Mouse (Mus musculus) G1E (cell line): ENCODE results near the gene Gucy2f. TPM values are rescaled to one million over a fixed set of nuclear protein-coding genes. Genes with fewer than 3 reads are reported as not detected.
A peak's percentile ranks its signal among the peaks of the same experiment; 100 is the strongest.
"Not testable (repeated sequence)": the region's sequence is repeated elsewhere in the genome, so short reads cannot be mapped to it uniquely, and the experiment has no call there.

Source experiments
- ATAC-seq: 2 replicates; pipeline ENCODE4 v1.8.0; 2016; ENCODE audit warnings: mild to moderate bottlenecking; ENCODE audit not compliant: insufficient number of reproducible peaks, poor library complexity, low FRiP score, severe bottlenecking; ENCODE audit errors: extremely low read depth
- DNase-seq: peaks from one replicate; pipeline ENCODE4 v3.0.0; 2012; ENCODE audit warnings: low spot score
- H3K27me3 ChIP-seq: 2 replicates; pipeline ENCODE4 v1.6.1; 2012; ENCODE audit warnings: mild to moderate bottlenecking, low read length, inconsistent platforms; ENCODE audit not compliant: insufficient read depth
- H3K36me3 ChIP-seq: replicated peaks from 2 replicates; pipeline ENCODE3; 2012; ENCODE audit warnings: mild to moderate bottlenecking, inconsistent platforms
- H3K4me1 ChIP-seq: 2 replicates; pipeline ENCODE4 v1.6.1; 2012; ENCODE audit warnings: low read depth, low read length, inconsistent platforms, mixed read lengths; ENCODE audit not compliant: insufficient read depth
- H3K4me3 ChIP-seq: 2 replicates; pipeline ENCODE4 v1.5.1; 2012; ENCODE audit warnings: low read depth, mild to moderate bottlenecking, inconsistent platforms, low read length, moderate library complexity, mixed read lengths
- H3K9me3 ChIP-seq: replicated peaks from 2 replicates; pipeline ENCODE4 v1.6.1; 2012; ENCODE audit warnings: inconsistent platforms
- CTCF ChIP-seq: IDR thresholded peaks from 2 replicates; pipeline ENCODE4 v1.5.1; 2012; ENCODE audit warnings: low read depth, low read length, inconsistent platforms, mixed read lengths
- GATA1 ChIP-seq: IDR thresholded peaks from 2 replicates; pipeline ENCODE4 v1.6.1; 2012; ENCODE audit warnings: borderline replicate concordance, low read length, inconsistent platforms, mixed read lengths
- GATA2 ChIP-seq: IDR thresholded peaks from 2 replicates; pipeline ENCODE4 v1.6.1; 2012; ENCODE audit warnings: low read depth, low read length, inconsistent platforms, borderline replicate concordance
- POLR2AphosphoS5 ChIP-seq: IDR thresholded peaks from 2 replicates; pipeline ENCODE4 v1.6.1; 2012; ENCODE audit warnings: low read depth, low read length, inconsistent platforms; ENCODE audit not compliant: insufficient replicate concordance
- TAL1 ChIP-seq: conservative IDR thresholded peaks from 2 replicates; pipeline ENCODE4 v1.6.1; 2012; ENCODE audit warnings: low read depth, low read length, inconsistent platforms, mixed read lengths
- polyA plus RNA-seq: library from polyadenylated mRNA; stranded (reverse); fragments of >175 nt; gene quantifications from 2 replicates; pipeline ENCODE4 v1.2.3, GENCODE M21; 2012
- total RNA-seq, 2 experiments: library from RNA; stranded (forward) in 1 of 2; stranded (reverse) in 1 of 2; fragments of 200-1000 nt in 1 of 2; fragments of >200 nt in 1 of 2; fragmentation: Nextera tagmentation in 1 of 2; gene quantifications; 2 replicates each; pipeline ENCODE4 v1.2.3; 2014 to 2017

Gucy2f gene
- total RNA-seq (2014; fragmentation: Nextera tagmentation) (not detected in 2 replicates), total RNA-seq (2017) (under 0.01 TPM in 2 replicates), polyA plus RNA-seq (not detected in 2 replicates)

DNA sequence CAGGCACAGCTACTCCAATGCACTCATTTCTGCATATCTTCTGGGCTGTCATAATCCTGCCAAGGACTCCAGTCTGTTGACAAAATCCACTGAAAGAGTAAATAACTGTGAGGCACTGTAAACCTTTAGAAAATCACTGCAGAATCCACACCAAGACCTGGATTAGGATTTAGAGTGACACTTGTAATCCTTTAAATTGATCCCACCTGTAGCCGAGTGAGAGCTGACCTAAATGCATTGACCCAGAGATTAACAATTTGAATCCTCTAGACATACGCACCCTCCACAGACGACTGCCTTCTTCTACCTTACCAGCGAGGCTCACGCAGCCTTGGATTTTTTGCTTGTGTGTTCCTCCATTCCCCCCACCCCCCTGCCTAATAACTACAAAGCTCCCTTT lies at the start of gene Gucy2f:
Gene Gucy2f (minus strand): TSS at position 101 of the 400 bp plus-strand sequence.
- ATAC-seq (no peak), DNase-seq (no peak)
- Histone ChIP-seq H3K27me3 (peaks cover 7% of the 10 kb centered on the region), H3K36me3 (no peaks in the 10 kb centered on the region), H3K4me1 (no peaks in the 10 kb centered on the region), H3K9me3 (no peaks in the 10 kb centered on the region), H3K4me3 (no peak within 1 kb of the TSS)
- no peak for TF ChIP-seq POLR2AphosphoS5
- TF ChIP-seq CTCF, result no peak
- TF ChIP-seq TAL1, result no peak
- TF ChIP-seq GATA2, result no peak
- TF ChIP-seq GATA1, result no peak

GRCm38 (mm10) chrX:142245682-142246327 lies 49.1 kb upstream of the Gucy2f start:
- Histone ChIP-seq H3K27me3 (peaks cover 4% of the 10 kb centered on the region; the same call in 1 of the 2 replicates), H3K4me3 (no peak overlapping the region), H3K9me3 (no peaks in the 10 kb centered on the region), H3K36me3 (no peaks in the 10 kb centered on the region), H3K4me1 (no peaks in the 10 kb centered on the region)
- no peak for TF ChIP-seq CTCF
- ATAC-seq (no peak), DNase-seq (no peak)

DNA sequence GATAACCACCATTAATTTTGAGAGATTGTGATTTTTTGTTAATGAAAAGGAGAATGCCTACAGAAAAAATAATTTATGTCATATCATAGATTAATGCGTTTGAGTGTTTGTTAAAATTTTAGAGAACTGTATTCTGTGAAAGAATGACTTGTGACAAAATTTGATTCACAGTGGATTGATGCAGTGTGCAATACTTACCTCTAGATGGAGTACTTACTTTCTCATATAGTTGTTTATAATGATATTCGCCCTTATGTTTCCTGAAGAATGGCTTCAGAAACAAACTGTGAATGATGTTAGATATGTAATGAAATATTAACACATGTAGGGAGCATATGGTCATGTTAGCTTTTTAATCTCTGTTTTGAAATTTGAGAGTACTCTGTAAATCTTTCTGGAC lies 40.4 kb upstream of the Gucy2f start:
- H3K27me3 ChIP-seq, result no peaks in the 10 kb centered on the region
- TF ChIP-seq CTCF, result no peak
- TF ChIP-seq POLR2AphosphoS5, result no peak
- TF ChIP-seq TAL1, result no peak
- no peak for TF ChIP-seq GATA1
- no peak for TF ChIP-seq GATA2
- no peaks in the 10 kb centered on the region for H3K9me3 ChIP-seq
- H3K4me1 ChIP-seq, result no peaks in the 10 kb centered on the region
- ATAC-seq (no peak), DNase-seq (no peak)
- H3K4me3 ChIP-seq, result no peak overlapping the region
- H3K36me3 ChIP-seq, result peaks cover 2% of the 10 kb centered on the region

DNA sequence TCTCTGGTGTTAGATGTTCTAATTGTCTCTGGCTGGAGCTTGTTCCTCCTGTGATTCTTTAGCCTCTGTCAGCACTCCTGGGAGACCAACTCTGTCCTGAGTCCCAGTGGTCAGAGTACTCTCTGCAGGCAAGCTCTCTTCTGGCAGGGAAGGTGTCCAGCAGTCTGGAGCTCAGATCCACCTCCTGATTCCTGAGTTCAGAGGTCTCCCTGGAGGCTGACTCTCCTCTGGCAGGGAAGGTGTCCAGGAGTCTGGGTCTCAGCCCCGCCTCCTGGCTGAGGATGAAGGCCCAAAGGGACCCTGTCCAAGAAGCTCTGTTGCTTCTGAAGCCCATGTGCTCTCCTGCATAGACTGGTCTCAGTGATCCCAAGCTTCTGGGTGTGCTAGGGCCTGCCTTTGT lies 39.4 kb upstream of the Gucy2f start:
- DNase-seq, H3K36me3 ChIP-seq, H3K27me3 ChIP-seq, ATAC-seq, H3K4me3 ChIP-seq, H3K9me3 ChIP-seq, H3K4me1 ChIP-seq: not testable (repeated sequence)

DNA sequence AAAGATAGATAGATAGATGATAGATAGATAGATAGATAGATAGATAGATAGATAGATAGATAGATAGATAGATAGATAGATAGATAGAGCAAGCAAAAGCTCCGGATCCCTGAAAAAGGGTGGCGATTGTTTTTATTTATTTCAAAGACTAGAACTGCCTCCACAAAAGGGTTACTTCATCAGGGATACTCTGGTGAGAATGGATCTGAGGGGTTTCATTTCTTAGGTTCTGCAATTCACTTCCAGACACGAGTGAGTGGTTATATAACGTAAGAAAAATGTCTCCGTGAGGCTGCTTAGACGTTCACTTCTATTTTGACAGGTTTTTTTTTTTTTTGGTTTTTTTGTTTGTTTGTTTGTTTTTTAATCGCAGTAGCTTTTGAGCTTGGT lies 32.0 kb upstream of the Gucy2f start:
- no peak for DNase-seq
- Histone ChIP-seq H3K36me3 (no peaks in the 10 kb centered on the region), H3K27me3 (no peaks in the 10 kb centered on the region), H3K9me3 (no peaks in the 10 kb centered on the region), H3K4me3 (peak overlapping the region; percentile 75; the same call in 1 of the 2 replicates), H3K4me1 (no peaks in the 10 kb centered on the region)
- no peak for ATAC-seq
- TF ChIP-seq GATA2 (no peak), CTCF (no peak), GATA1 (no peak)

- Histone ChIP-seq H3K27me3 (no peaks in the 10 kb centered on the region), H3K9me3 (no peaks in the 10 kb centered on the region), H3K4me1 (no peaks in the 10 kb centered on the region), H3K4me3 (peak overlapping the region; percentile 75), H3K36me3 (no peaks in the 10 kb centered on the region)
- peak; percentile 57 for DNase-seq
- TF ChIP-seq GATA2 (no peak), POLR2AphosphoS5 (no peak), CTCF (no peak), GATA1 (no peak), TAL1 (no peak)
- ATAC-seq, result peak; percentile 73
Measured at GRCm38 (mm10) chrX:142228055-142228768, 31.5 kb upstream of the Gucy2f start.
